Mouse (Mus musculus): ENCODE measurements around the gene Rpa3.
A peak's percentile ranks its signal among the peaks of the same experiment; 100 is the strongest.

Gene Rpa3

DNA sequence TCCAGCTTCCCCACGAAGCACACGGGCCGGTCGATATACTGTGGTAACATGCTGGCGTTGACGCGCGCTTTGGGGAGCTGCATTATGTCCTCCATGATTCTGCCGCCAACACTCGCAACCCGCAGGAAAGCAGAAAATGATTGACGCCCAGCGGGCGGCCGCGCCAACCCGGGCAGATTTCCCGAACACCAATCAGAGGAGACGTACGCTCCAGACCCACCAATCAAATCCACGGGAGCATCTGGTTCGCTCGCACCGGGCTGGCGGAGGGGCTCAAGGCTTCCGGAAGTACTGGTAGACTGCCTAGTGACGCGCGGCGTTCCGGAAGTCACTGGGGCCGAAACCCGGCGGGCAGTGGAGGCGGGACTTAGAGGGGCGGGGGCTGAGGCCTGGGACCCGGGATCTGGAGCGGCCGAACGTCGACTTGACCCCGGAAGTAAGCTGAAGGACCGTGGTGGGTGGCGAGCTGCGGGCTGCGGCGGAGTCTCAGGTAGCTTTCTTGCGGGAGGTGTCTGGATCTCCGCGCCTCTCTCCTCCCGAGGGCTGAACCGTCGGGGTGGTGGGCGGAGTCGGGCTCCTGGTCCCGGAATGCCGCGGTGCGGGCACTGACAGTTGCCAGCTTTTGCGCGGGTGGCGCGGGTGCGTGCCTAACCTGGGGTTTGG, at the start of gene Rpa3, which contains the start of the genes Umad1 and Gm45062:
Gene Rpa3, minus strand, starts transcription at position 170 of the 663 bp plus-strand sequence.
Gene Umad1, plus strand, starts transcription at position 285 of the 663 bp plus-strand sequence.
Gene Gm45062, plus strand, starts transcription at position 447 of the 663 bp plus-strand sequence.
- DNase-seq (ENCODE audit: low spot score in 2 of 2), result peak; percentile 89 to 96

DNA sequence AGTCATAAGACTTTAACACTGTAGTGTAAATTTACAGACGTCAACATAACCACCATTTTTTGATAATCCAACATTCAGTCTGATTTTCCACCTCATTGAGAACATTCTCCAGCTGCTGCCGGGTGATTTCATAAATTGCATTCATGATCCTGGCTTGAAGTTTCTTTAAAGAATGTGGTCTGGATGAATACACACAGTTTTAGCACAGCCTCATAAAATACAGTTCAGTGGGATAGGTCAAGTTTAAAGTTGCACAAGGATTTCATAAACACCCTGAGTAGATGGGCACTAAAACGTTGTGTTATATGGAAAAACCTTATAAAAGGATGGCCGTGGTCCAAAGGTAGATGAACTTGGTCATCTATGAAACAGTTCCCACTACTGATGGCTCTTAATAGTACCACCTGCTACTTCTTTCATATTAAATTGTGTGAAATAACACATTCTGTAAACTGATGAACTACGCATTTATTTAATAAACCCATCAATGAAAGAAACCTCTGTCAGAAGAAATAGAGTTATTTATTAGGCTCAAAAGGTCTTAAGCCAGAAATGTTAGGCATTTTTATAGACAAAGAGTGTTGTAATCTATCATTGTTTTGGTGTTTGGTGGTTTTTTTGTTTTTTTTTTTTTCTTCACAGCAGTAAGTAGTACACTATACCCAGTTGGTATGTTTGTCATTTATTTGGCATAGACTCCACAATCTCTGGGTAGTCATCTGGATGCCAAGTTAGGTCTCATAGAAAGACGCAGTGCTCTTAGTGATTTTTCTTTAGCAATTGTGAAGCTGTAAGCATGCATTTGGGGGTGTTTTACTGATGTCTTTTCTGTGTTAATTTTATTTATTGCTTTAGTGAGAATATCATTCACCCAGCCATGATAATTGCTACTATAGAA, 49.2 kb upstream of the Rpa3 start:
- no peak for DNase-seq (ENCODE audit: low spot score in 2 of 2)

DNA sequence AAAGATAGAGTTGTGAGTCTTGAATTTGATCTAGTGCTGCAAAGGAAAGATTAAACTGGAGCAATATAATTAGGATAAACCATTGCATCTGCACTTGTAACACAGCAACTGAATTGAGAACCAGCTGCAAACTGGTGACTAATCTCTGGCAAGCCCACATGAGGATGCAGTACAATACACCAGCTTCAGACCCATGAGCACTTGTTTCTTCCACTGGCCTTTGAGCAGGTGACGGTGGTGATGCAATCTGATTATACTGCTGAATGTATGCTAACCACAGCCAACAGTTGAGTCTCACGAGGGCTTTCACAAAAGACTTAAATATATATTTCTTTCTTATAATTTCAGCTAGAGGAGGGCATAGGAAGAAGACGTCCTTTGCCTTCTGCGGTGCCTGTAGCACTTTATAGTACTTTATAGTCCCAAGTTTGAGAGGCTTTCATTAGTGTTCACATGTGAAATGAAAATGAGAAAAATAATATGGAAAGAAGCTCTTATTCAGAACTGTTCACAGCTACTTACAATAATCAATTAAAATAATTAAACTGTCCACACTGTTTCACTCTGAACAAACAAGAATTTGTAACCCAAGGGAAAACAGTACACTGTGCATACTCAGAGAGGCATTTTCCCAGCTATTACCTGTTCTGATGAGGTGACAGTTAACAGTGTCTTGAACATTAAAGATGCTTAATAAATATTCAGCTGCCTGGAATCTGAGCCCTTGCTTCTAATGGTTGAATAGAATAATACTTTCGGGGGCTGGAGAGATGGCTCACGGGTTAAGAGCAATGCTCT, 40.3 kb upstream of the Rpa3 start:
- DNase-seq (ENCODE audit: low spot score in 2 of 2), result no peak

DNA sequence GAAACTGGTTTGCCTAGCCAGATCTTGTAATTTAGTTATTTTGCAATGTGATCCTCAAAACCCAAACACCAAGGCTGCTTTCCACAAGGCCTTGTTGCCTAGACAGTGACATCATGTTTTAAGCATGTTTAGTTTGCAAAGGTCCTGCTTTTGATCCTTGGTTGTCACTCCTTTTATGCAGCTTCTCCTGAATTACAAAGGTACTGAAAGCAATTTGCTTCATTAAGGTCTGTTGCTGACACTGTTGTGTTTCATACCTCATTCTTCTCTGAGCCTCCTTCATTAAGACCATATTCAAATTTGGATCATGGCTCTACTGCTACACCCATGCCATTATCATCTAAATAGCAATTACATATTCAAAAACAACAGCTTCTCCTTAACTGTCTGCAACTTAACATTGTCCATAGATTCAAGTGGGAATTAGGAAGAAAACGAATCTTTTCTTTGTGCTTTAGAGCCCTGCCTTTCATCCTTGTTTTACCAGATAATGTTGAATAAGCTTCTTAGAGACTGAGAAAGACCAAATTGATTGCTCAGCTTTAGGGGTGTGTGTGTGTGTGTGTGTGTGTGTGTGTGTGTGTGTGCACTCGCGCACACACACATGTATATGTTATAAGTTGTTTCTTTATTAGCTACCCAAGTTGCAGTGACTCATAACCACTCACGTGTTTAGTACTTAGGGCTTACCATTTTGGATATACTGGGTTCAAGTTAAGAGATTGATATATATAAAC, 35.2 kb upstream of the Rpa3 start:
- DNase-seq (ENCODE audit: low spot score in 2 of 2), result no peak

DNA sequence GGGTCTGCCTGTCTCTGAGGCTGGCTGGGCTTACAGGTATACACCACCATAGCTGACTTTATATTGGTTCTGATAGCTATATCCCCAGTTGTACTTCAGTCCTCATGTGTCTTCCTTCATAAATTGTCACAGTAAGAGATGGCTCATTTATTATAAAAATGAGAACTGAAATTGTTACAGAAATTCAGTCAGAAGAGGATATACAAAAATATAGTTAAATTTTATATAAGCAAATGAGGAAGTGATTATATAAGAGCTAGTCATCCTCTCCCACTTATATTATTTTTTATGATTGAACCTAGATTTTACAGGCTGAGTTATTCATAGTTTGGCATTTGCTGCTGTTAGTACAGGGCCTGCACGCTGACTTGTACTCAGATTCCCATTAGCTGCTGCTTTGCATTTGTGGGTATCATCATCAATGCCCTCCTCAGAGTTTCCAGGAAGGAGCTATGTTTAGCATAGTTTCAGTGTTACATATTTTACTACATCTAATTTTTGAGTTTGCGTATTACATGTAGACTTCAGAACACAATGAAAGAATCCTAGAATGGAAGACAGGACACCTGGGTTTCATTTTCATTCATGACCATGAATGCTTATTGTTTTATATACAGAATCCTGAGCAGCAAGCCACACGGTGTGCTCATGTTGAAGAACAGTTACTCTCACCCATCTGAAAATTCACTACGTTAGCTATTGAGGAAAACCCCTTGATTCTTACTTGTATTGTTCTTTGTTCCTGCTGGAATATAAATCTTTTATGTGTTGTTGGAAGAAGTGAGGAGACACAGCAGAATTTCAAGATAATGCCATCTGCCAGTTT, 30.0 kb upstream of the Rpa3 start:
- DNase-seq (ENCODE audit: low spot score in 2 of 2), result no peak

DNA sequence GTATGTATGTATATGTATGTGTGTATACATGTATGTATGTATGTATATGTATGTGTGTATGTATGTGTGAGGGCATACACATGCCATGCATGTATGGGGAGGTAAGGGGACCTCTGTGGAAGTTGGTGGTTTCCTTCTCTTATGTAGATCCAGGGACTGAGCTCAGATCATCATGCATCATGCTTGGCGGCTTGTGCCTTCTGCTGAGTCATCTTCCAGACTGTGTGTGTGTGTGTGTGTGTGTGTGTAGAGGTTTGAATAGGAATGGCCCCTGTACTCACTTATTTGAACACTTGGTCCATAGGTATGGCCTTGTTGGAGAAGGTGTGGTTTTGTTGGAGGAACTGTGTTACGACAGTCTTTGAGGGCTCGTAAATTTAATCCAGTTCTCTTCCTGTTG, 27.2 kb upstream of the Rpa3 start:
- no peak for DNase-seq (ENCODE audit: low spot score in 2 of 2)

DNA sequence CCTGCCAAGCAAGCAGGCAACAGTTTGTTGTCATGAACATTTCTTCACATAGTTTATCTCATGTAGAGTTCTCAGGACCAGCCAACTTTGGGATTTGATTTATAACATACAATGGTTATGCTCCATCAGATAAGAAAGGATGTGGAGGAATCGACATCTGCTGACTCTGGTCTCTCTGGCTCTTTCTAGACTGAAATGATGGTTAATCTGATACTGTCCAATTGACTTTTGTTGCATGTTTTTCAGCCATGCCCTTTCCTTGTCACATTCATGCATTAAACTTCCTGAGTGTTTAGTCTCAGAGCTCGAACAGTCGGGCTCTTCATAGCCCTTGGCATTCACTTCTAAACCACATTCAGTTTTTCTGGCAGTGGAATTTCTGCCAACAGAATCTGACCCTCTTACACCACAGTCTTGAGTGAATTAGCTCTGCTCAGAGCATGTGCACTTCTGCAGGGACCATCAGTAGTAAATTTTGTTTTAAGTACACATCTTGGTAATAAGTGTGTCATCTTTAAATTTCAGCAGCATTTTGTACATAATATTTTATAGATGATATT, 26.5 kb upstream of the Rpa3 start:
- DNase-seq (ENCODE audit: low spot score in 2 of 2), result no peak

GRCm38 (mm10) chr6:8283255-8283654, 24.3 kb upstream of the Rpa3 start:
- no peak for DNase-seq (ENCODE audit: low spot score in 2 of 2)

DNA sequence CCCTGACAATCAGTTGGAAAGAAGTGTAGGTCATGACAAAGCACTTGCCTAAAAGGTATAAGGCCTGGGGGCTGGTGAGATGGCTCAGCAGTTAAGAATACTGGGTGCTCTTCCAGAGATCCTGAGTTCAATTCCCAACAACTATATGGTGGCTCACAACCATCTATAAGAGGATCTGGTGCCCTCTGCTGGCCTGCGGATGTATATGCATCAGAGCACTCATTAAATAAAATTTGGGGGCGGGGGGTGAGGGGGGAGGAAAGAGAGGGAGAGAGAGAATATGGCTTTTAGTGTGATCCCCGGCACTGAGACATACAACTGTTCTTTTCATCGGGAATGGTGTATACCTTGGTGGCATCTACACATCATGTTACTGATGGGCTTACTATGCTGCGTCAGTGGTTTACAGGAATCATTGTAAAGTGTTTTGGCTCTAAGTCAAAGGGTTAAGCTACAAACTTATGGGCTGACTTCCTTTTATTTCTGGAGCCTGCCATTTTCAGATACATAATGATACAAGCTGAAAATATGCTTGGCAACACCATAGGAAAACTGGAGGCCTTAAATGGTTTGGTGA, 19.5 kb upstream of the Rpa3 start:
- no peak for DNase-seq (ENCODE audit: low spot score in 2 of 2)

GRCm38 (mm10) chr6:8276431-8276830, 17.5 kb upstream of the Rpa3 start:
- no peak for DNase-seq (ENCODE audit: low spot score in 2 of 2)

DNA sequence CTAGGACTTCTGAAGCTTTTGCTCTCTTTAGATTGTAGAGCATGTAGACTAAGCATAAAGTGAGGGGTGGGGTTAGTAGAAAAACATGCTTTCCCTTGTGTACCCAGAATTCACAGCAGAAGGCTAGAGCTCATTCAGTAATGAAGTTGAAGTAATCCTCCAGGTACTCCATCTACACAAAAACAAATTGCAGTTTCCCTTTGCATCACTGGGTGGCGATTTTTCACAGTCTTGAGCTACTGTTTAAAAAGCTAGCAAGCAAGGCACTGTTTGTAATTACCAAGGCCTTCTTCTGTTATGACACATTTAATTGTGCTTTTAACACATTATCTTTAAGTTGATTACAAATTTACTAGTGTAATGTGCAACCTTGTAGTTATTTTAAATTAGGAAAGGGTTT, 16.1 kb upstream of the Rpa3 start:
- DNase-seq (ENCODE audit: low spot score in 2 of 2), result peak; percentile 52 to 63

- DNase-seq (ENCODE audit: low spot score in 2 of 2), result no peak
Measured at GRCm38 (mm10) chr6:8274387-8275054, 15.5 kb upstream of the Rpa3 start.

DNA sequence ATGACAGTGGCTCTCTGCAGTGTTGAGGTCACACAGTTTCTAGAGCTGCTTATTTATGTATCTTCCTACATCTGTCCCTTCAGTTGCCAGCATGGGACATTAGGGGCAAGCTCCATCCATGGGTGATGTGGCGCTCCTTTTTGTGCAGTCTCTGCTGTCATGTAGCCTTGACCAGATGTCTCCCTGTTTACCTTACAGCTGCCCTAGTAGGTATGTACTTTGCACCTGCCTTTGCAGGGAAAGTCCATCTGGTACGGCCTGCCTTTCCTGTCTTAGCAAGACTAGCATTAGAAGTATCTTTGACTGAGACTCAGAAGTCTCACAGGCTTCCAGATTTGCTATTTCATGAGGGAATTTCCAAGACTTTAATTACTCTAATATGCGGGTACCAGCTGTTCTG, 12.1 kb upstream of the Rpa3 start:
- no peak for DNase-seq (ENCODE audit: low spot score in 2 of 2)

DNA sequence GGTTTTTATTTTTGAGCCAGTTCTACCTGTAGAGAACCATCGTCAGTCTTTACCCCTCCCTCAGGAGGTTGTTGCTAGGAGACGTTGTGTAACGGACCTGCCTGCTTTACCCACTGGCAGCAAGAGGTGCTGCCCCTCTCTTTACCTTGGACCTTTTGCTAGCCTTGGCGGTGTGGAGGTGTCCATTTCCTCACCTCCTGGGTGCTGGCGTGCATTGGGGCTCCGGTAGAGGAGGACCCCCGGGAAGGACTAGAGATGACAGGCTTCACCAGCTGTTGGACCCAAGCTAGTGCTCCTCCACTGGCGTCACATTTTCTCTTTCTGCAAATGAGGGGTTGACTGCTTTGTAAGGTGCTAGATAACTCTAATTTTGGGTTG, 683 bp upstream of the Rpa3 start:
- no peak for DNase-seq (ENCODE audit: low spot score in 2 of 2)

DNA sequence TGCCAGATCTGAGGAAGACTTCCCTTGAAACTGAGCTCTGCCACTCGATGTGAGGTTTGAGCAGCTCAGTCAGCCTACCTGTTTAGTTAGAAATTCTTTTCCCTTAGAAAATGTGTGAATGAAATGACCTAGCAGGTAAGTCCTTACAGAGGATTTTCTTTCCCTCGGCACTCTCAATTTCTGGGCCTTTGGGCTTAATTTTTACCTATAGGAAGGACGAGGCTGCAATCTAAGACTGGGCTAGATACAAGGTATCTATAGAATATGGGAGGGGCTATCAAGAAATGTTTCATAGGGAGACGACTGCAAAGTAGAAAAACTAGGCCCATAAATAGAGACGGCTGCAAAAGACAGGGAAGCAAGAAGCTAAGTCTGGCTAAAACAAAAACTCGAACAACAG, 657 bp downstream of the Rpa3 start:
- no peak for DNase-seq (ENCODE audit: low spot score in 2 of 2)

- DNase-seq (ENCODE audit: low spot score in 2 of 2), result no peak
Measured at GRCm38 (mm10) chr6:8228596-8228995, 30.4 kb downstream of the Rpa3 start.

DNA sequence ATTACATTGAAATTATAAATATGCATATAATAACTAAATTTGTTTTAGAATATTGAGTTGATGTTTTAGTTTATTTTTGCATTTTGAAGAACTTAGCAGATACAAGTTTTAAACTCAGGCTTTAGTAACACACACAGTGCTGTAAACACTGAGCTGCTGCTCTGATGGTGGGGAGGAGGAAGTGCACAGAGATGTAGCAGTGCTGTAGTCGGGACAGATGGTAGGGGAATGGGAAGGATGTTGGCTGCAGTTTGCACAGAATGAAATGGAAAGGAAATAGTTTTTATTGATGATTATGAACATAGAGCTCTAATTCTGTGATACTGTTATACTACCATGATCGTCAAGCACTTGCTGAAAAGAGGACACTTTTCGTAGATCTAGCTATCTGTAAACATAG, 31.9 kb downstream of the Rpa3 start:
- no peak for DNase-seq (ENCODE audit: low spot score in 2 of 2)

GRCm38 (mm10) chr6:8210661-8211060, 48.3 kb downstream of the Rpa3 start:
- no peak for DNase-seq (ENCODE audit: low spot score in 2 of 2)

DNA sequence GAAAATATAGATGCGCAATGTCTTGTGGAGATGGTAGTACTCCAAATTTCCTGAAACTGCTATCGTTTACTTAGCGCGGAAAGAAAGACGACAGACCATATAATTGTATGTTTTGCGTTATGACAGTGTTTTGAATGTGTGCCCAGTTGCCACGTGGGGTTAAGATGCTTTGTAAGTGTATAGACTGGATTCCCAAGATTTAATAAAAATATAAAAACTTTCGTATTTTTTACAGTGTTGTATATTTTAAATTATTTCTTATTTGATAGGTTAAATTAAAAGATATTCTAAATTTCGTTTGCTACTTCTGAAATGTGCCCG, 49.1 kb downstream of the Rpa3 start:
- DNase-seq (ENCODE audit: low spot score in 2 of 2), result no peak
